Mouse (Mus musculus) ES-E14 (cell line): ENCODE data around the gene Ankrd22. TPM values are rescaled to one million over a fixed set of nuclear protein-coding genes. Genes with fewer than 3 reads are reported as not detected.

Experiments
- DNase-seq: peaks from one replicate; pipeline ENCODE4 v3.0.0-alpha.2; 2013; ENCODE audit warnings: low read depth, low spot score
- H3K27ac ChIP-seq: 2 replicates; pipeline ENCODE4 v1.5.1; 2012; ENCODE audit warnings: low read depth, mild to moderate bottlenecking, low read length, moderate library complexity, mixed read lengths; ENCODE audit not compliant: poor library complexity, insufficient read depth, severe bottlenecking
- H3K36me3 ChIP-seq: 2 replicates; pipeline ENCODE4 v1.6.1; 2012; ENCODE audit warnings: mild to moderate bottlenecking, low read length, moderate library complexity, mixed read lengths; ENCODE audit not compliant: control insufficient read depth, poor library complexity, insufficient read depth, severe bottlenecking
- H3K4me1 ChIP-seq, 2 experiments: fragments of 150-350 bp in 1 of 2; sonication (generic) in 1 of 2; 2 replicates each; pipeline ENCODE4 v1.6.1; 2012; ENCODE audit warnings: low read length in 2 of 2, mild to moderate bottlenecking in 1 of 2, mixed read lengths in 1 of 2; ENCODE audit not compliant: control insufficient read depth in 2 of 2, insufficient read depth in 2 of 2, poor library complexity in 1 of 2
- H3K4me3 ChIP-seq, 2 experiments: fragments of 150-350 bp in 1 of 2; sonication (generic) in 1 of 2; 2 replicates each; pipeline ENCODE4 v1.5.1; 2012; ENCODE audit warnings: low read length in 2 of 2, low read depth in 1 of 2, mild to moderate bottlenecking in 1 of 2, mixed read lengths in 1 of 2; ENCODE audit not compliant: insufficient read depth in 1 of 2, poor library complexity in 1 of 2, severe bottlenecking in 1 of 2
- H3K9ac ChIP-seq: 2 replicates; pipeline ENCODE4 v1.6.1; 2012; ENCODE audit warnings: low read depth, mild to moderate bottlenecking, low read length, mixed read lengths; ENCODE audit not compliant: poor library complexity, insufficient read depth, severe bottlenecking
- H3K9me3 ChIP-seq: fragments of 150-350 bp; sonication (generic); 2 replicates; pipeline ENCODE4 v1.6.1; 2012; ENCODE audit warnings: low read depth, mild to moderate bottlenecking, low read length; ENCODE audit not compliant: control insufficient read depth, insufficient read depth
- CHD2 ChIP-seq: IDR thresholded peaks from 2 replicates; pipeline ENCODE4 v1.6.1; 2014; ENCODE audit warnings: mild to moderate bottlenecking, low read depth, low read length, inconsistent platforms
- HCFC1 ChIP-seq: IDR thresholded peaks from 2 replicates; pipeline ENCODE4 v1.6.1; 2012; ENCODE audit warnings: low read length, inconsistent platforms, borderline replicate concordance; ENCODE audit not compliant: insufficient read depth
- MAFK ChIP-seq: IDR thresholded peaks from 2 replicates; pipeline ENCODE4 v1.6.1; 2014; ENCODE audit warnings: mild to moderate bottlenecking, low read depth, low read length, inconsistent platforms; ENCODE audit not compliant: insufficient read depth
- ZC3H11A ChIP-seq: IDR thresholded peaks from 2 replicates; pipeline ENCODE4 v1.6.1; 2012; ENCODE audit warnings: low read depth, mild to moderate bottlenecking, inconsistent platforms, low read length, borderline replicate concordance
- ZNF384 ChIP-seq: IDR thresholded peaks from 2 replicates; pipeline ENCODE4 v1.6.1; 2012; ENCODE audit warnings: low read depth, low read length, inconsistent platforms
- in situ Hi-C, 2 experiments: fragments of 600-800 bp; cut with MboI; formaldehyde crosslinking; loops; one replicate each; pipeline ENCODE4 v1.15.1; 2025; ENCODE audit warnings: low sequenced_read_pairs in 2 of 2, inconsistent platforms in 1 of 2; ENCODE audit not compliant: unreplicated experiment in 2 of 2
- total RNA-seq: library from RNA; depleted of rRNA; stranded (reverse); fragments of 300-350 nt; gene quantifications from 2 replicates; pipeline ENCODE4 v1.2.3, GENCODE M21; 2012

Ankrd22 gene
- total RNA-seq, 1 experiment: 1.2 TPM

GRCm38 (mm10) chr19:34167896-34168661 lies 2.2 kb upstream of the Ankrd22 start:
- H3K4me1 ChIP-seq: no peaks in the 10 kb centered on the region
- in situ Hi-C loops: no loop called here
- no peaks in the 10 kb centered on the region for H3K9me3 ChIP-seq
- no peak overlapping the region for H3K9ac ChIP-seq
- H3K36me3 ChIP-seq: no peaks in the 10 kb centered on the region
- no peak for TF ChIP-seq MAFK
- no peak for TF ChIP-seq ZC3H11A
- TF ChIP-seq ZNF384: no peak
- no peak for TF ChIP-seq CHD2
- no peak for TF ChIP-seq HCFC1
- H3K4me3 ChIP-seq: no peak overlapping the region
- DNase-seq: no peak
- no peak overlapping the region for H3K27ac ChIP-seq

GRCm38 (mm10) chr19:34166386-34166785 lies 533 bp upstream of the Ankrd22 start:
- H3K9me3 ChIP-seq: no peaks in the 10 kb centered on the region
- no peak overlapping the region for H3K4me3 ChIP-seq
- no peaks in the 10 kb centered on the region for H3K4me1 ChIP-seq
- no peak for TF ChIP-seq ZC3H11A
- TF ChIP-seq HCFC1: no peak
- TF ChIP-seq ZNF384: no peak
- TF ChIP-seq CHD2: no peak
- no peak for TF ChIP-seq MAFK
- in situ Hi-C loops: no loop called here
- DNase-seq: no peak
- H3K36me3 ChIP-seq: no peaks in the 10 kb centered on the region
- no peak overlapping the region for H3K9ac ChIP-seq
- no peak overlapping the region for H3K27ac ChIP-seq

GRCm38 (mm10) chr19:34162693-34163092 lies 3.2 kb downstream of the Ankrd22 start:
- no peaks in the 10 kb centered on the region for H3K9me3 ChIP-seq
- H3K27ac ChIP-seq: no peak overlapping the region
- in situ Hi-C loops: no loop called here
- no peaks in the 10 kb centered on the region for H3K36me3 ChIP-seq
- no peaks in the 10 kb centered on the region for H3K4me1 ChIP-seq
- no peak for DNase-seq
- H3K4me3 ChIP-seq: no peak overlapping the region
- H3K9ac ChIP-seq: no peak overlapping the region
- TF ChIP-seq CHD2: no peak
- TF ChIP-seq ZC3H11A: no peak

- TF ChIP-seq MAFK: no peak
- TF ChIP-seq ZC3H11A: no peak
- TF ChIP-seq CHD2: no peak
- no peak for TF ChIP-seq HCFC1
- TF ChIP-seq ZNF384: no peak
- no peak overlapping the region for H3K4me3 ChIP-seq
- in situ Hi-C loops: no loop called here
- no peak overlapping the region for H3K9ac ChIP-seq
- H3K9me3 ChIP-seq: no peaks in the 10 kb centered on the region
- DNase-seq: no peak
- H3K36me3 ChIP-seq: no peaks in the 10 kb centered on the region
- H3K27ac ChIP-seq: no peak overlapping the region
- no peaks in the 10 kb centered on the region for H3K4me1 ChIP-seq
These were observed 12.3 kb downstream of the Ankrd22 start for GRCm38 (mm10) chr19:34153263-34154144.

- Histone ChIP-seq H3K9me3 (no peaks in the 10 kb centered on the region), H3K27ac (no peak overlapping the region), H3K4me1 (no peaks in the 10 kb centered on the region), H3K4me3 (no peak overlapping the region), H3K36me3 (no peaks in the 10 kb centered on the region), H3K9ac (no peak overlapping the region)
- in situ Hi-C loops: no loop called here
- TF ChIP-seq CHD2: no peak
- TF ChIP-seq MAFK: no peak
- TF ChIP-seq HCFC1: no peak
- no peak for TF ChIP-seq ZC3H11A
- no peak for TF ChIP-seq ZNF384
- DNase-seq: no peak
These were observed 13.9 kb downstream of the Ankrd22 start for GRCm38 (mm10) chr19:34151909-34152308.
